ENCODE assay signal across 9 mouse cellular contexts in genomic region chr16:21340136-21340535, GRCm38 (mm10).
DNase-seq lines count a peak whose midpoint lies in the region; ATAC-seq lines count a peak whose summit lies in the region.
"Had no signal": no experiment of that assay in that cellular context is flagged by ENCODE, and none has a peak within 500 bp of the region (broad histone marks: within the 10 kb centered on the region; RNA-seq: fewer than 3 reads in every experiment).

No protein-coding gene starts in this region.

- 74% methylated on average over 7 of the region's 7 CpGs for WGBS in heart, embryonic 12.5 days
- WGBS in forebrain, embryonic 14.5 days = 5% methylated on average over 7 of the region's 7 CpGs
- WGBS in limb, embryonic 15.5 days = 36% methylated on average over 7 of the region's 7 CpGs
- WGBS in liver, embryonic 11.5 days = 62% methylated on average over 7 of the region's 7 CpGs

- peak overlapping the region; percentile 86 for H3K27ac ChIP-seq in heart, embryonic 12.5 days (ENCODE audit: poor library complexity, severe bottlenecking)
- H3K27ac ChIP-seq in forebrain, embryonic 14.5 days (ENCODE audit: low read depth, low read length) = peak overlapping the region; percentile 93
- H3K27ac ChIP-seq in limb, embryonic 15.5 days = peak overlapping the region; percentile 94
- H3K27ac ChIP-seq in liver, embryonic 11.5 days (ENCODE audit: low read depth, low read length) = no peak overlapping the region

- DNase-seq in heart, postnatal 36 days = no peak
- peak; percentile 16 for DNase-seq in ES-CJ7 (ENCODE audit: low read depth, low spot score)
- no peak for DNase-seq in forebrain, embryonic 14.5 days (ENCODE audit: low spot score)
- DNase-seq in left cerebral cortex, postnatal 10 days (ENCODE audit: extremely low spot score in 1 of 2, low spot score in 2 of 2) = no peak
- no peak for DNase-seq in liver, embryonic 11.5 days (ENCODE audit: low spot score)
- no peak for DNase-seq in ovary, postnatal 14 days (ENCODE audit: low spot score)

- H3K4me2 ChIP-seq in heart, embryonic 12.5 days = no peak overlapping the region
- peak overlapping the region; percentile 20; the same call in 1 of the 2 replicates for H3K4me2 ChIP-seq in forebrain, embryonic 14.5 days (ENCODE audit: low read length)
- H3K4me2 ChIP-seq in limb, embryonic 15.5 days = no peak overlapping the region
- H3K4me2 ChIP-seq in liver, embryonic 11.5 days = no peak overlapping the region

- intact Hi-C loops in heart, postnatal 36 days (cut with DNase I) = no loop called here
- intact Hi-C loops in left cerebral cortex, postnatal 10 days (cut with DNase I) = no loop called here

- H3K4me3 ChIP-seq in heart, embryonic 12.5 days = no peak overlapping the region
- no peak overlapping the region for H3K4me3 ChIP-seq in forebrain, embryonic 14.5 days (ENCODE audit: low read depth, low read length)
- H3K4me3 ChIP-seq in limb, embryonic 15.5 days = no peak overlapping the region
- H3K4me3 ChIP-seq in liver, embryonic 11.5 days (ENCODE audit: low read depth, low read length) = no peak overlapping the region
- H3K4me3 ChIP-seq: left cerebral cortex, adult 2 months had no signal

- no peak for ATAC-seq in heart, embryonic 12.5 days (ENCODE audit: insufficient number of reproducible peaks, low FRiP score)
- peak; percentile 77 for ATAC-seq in forebrain, embryonic 14.5 days
- ATAC-seq in limb, embryonic 15.5 days (ENCODE audit: insufficient number of reproducible peaks, low FRiP score, low TSS enrichment, low read depth) = no peak
- ATAC-seq in liver, embryonic 11.5 days (replicated peaks; ENCODE audit: low FRiP score) = no peak

- no peaks in the 10 kb centered on the region for H3K9me3 ChIP-seq in heart, embryonic 12.5 days (replicated peaks)
- H3K9me3 ChIP-seq in forebrain, embryonic 14.5 days (replicated peaks; ENCODE audit: control insufficient read depth, low read length) = no peaks in the 10 kb centered on the region
- H3K9me3 ChIP-seq in limb, embryonic 15.5 days = no peaks in the 10 kb centered on the region
- no peaks in the 10 kb centered on the region for H3K9me3 ChIP-seq in liver, embryonic 11.5 days (ENCODE audit: control insufficient read depth, low read length)

- H3K9ac ChIP-seq in heart, embryonic 12.5 days = no peak overlapping the region
- no peak overlapping the region for H3K9ac ChIP-seq in forebrain, embryonic 14.5 days (ENCODE audit: low read length)
- H3K9ac ChIP-seq in limb, embryonic 15.5 days = no peak overlapping the region
- no peak overlapping the region for H3K9ac ChIP-seq in liver, embryonic 11.5 days (ENCODE audit: low read depth, low read length)

- H3K4me1 ChIP-seq in heart, embryonic 12.5 days (replicated peaks) = peaks cover 23% of the 10 kb centered on the region
- peaks cover 23% of the 10 kb centered on the region for H3K4me1 ChIP-seq in forebrain, embryonic 14.5 days (ENCODE audit: control insufficient read depth, insufficient read depth, low read length)
- peaks cover 33% of the 10 kb centered on the region for H3K4me1 ChIP-seq in limb, embryonic 15.5 days
- peaks cover 4% of the 10 kb centered on the region; the same call in 1 of the 2 replicates for H3K4me1 ChIP-seq in liver, embryonic 11.5 days (replicated peaks; ENCODE audit: control insufficient read depth, insufficient read depth, low read length)

- no peaks in the 10 kb centered on the region for H3K36me3 ChIP-seq in heart, embryonic 12.5 days
- no peaks in the 10 kb centered on the region for H3K36me3 ChIP-seq in forebrain, embryonic 14.5 days (ENCODE audit: control insufficient read depth, insufficient read depth, low read length)
- H3K36me3 ChIP-seq in limb, embryonic 15.5 days = no peaks in the 10 kb centered on the region
- no peaks in the 10 kb centered on the region for H3K36me3 ChIP-seq in liver, embryonic 11.5 days (ENCODE audit: control insufficient read depth, insufficient read depth, low read length)

- no peaks in the 10 kb centered on the region for H3K27me3 ChIP-seq in heart, embryonic 12.5 days (replicated peaks)
- H3K27me3 ChIP-seq in forebrain, embryonic 14.5 days (replicated peaks; ENCODE audit: control insufficient read depth, insufficient read depth, low read length) = peaks cover 26% of the 10 kb centered on the region; the same call in 1 of the 2 replicates
- no peaks in the 10 kb centered on the region for H3K27me3 ChIP-seq in limb, embryonic 15.5 days
- H3K27me3 ChIP-seq in liver, embryonic 11.5 days (replicated peaks; ENCODE audit: control insufficient read depth, insufficient read depth, low read length) = no peaks in the 10 kb centered on the region
